Mouse (Mus musculus): ENCODE results near the gene Krtdap. TPM values are rescaled to one million over a fixed set of nuclear protein-coding genes. Genes with fewer than 3 reads are reported as not detected.

The Krtdap gene
- polyA plus RNA-seq, 1 experiment from 2014 or later = not detected

Other genes with a start within 250 kb of the Krtdap start
- 9.5 and 10.9 TPM in 2 replicates for gene Hspb6, start 235.7 kb upstream of the Krtdap start, polyA plus RNA-seq (2016; fragmentation: Nextera tagmentation; extraction: Ambion mirVana)
- gene Proser3, start 235.6 kb upstream of the Krtdap start, polyA plus RNA-seq (2016; fragmentation: Nextera tagmentation; extraction: Ambion mirVana) = 15.3 and 16.0 TPM in 2 replicates
- gene Lin37, start 228.1 kb upstream of the Krtdap start, polyA plus RNA-seq (2016; fragmentation: Nextera tagmentation; extraction: Ambion mirVana) = 45.4 and 51.5 TPM in 2 replicates
- gene U2af1l4, start 224.6 kb upstream of the Krtdap start, polyA plus RNA-seq (2016; fragmentation: Nextera tagmentation; extraction: Ambion mirVana) = 87.8 and 89.9 TPM in 2 replicates
- 16.3 and 18.5 TPM in 2 replicates for gene Gm49396, start 224.6 kb upstream of the Krtdap start, polyA plus RNA-seq (2016; fragmentation: Nextera tagmentation; extraction: Ambion mirVana)
- gene Psenen, start 224.3 kb upstream of the Krtdap start, polyA plus RNA-seq (2016; fragmentation: Nextera tagmentation; extraction: Ambion mirVana) = 136 TPM in 2 replicates
- gene Igflr1, start 222.5 kb upstream of the Krtdap start, polyA plus RNA-seq (2016; fragmentation: Nextera tagmentation; extraction: Ambion mirVana) = 3.2 and 4.1 TPM in 2 replicates
- 11.0 and 12.1 TPM in 2 replicates for gene Kmt2b, start 199.2 kb upstream of the Krtdap start, polyA plus RNA-seq (2016; fragmentation: Nextera tagmentation; extraction: Ambion mirVana)
- gene Zbtb32, start 189.0 kb upstream of the Krtdap start, polyA plus RNA-seq (2016; fragmentation: Nextera tagmentation; extraction: Ambion mirVana) = 0.25 and 0.38 TPM in 2 replicates
- gene Upk1a, start 175.0 kb upstream of the Krtdap start, polyA plus RNA-seq (2016; fragmentation: Nextera tagmentation; extraction: Ambion mirVana) = 1.4 and 2.0 TPM in 2 replicates
- gene Cox6b1, start 161.7 kb upstream of the Krtdap start, polyA plus RNA-seq (2016; fragmentation: Nextera tagmentation; extraction: Ambion mirVana) = 783 and 848 TPM in 2 replicates
- gene Etv2, start 152.0 kb upstream of the Krtdap start, polyA plus RNA-seq (2016; fragmentation: Nextera tagmentation; extraction: Ambion mirVana) = not detected in 2 replicates
- gene Rbm42, start 137.6 kb upstream of the Krtdap start, polyA plus RNA-seq (2016; fragmentation: Nextera tagmentation; extraction: Ambion mirVana) = 150 and 155 TPM in 2 replicates
- gene Haus5, start 122.9 kb upstream of the Krtdap start, polyA plus RNA-seq (2016; fragmentation: Nextera tagmentation; extraction: Ambion mirVana) = 64.3 and 70.0 TPM in 2 replicates
- not detected in 2 replicates for gene Pmis2, start 116.3 kb upstream of the Krtdap start, polyA plus RNA-seq (2016; fragmentation: Nextera tagmentation; extraction: Ambion mirVana)
- gene 2200002J24Rik, start 89.0 kb upstream of the Krtdap start, polyA plus RNA-seq (2016; fragmentation: Nextera tagmentation; extraction: Ambion mirVana) = not detected in 2 replicates
- 0.50 and 0.60 TPM in 2 replicates for gene Atp4a, start 75.7 kb upstream of the Krtdap start, polyA plus RNA-seq (2016; fragmentation: Nextera tagmentation; extraction: Ambion mirVana)
- gene Tmem147, start 58.4 kb upstream of the Krtdap start, polyA plus RNA-seq (2016; fragmentation: Nextera tagmentation; extraction: Ambion mirVana) = 158 and 162 TPM in 2 replicates
- gene Gapdhs, start 44.2 kb upstream of the Krtdap start, polyA plus RNA-seq (2016; fragmentation: Nextera tagmentation; extraction: Ambion mirVana) = 0.51 and 0.71 TPM in 2 replicates
- 1.7 and 2.3 TPM in 2 replicates for gene Sbsn, start 36.4 kb upstream of the Krtdap start, polyA plus RNA-seq (2016; fragmentation: Nextera tagmentation; extraction: Ambion mirVana)
- gene Dmkn, start 24.1 kb upstream of the Krtdap start, polyA plus RNA-seq (2016; fragmentation: Nextera tagmentation; extraction: Ambion mirVana) = not detected in 2 replicates
- not detected in 2 replicates for gene Ffar2, start 35.9 kb downstream of the Krtdap start, polyA plus RNA-seq (2016; fragmentation: Nextera tagmentation; extraction: Ambion mirVana)
- not detected in 2 replicates for gene Ffar3, start 68.3 kb downstream of the Krtdap start, polyA plus RNA-seq (2016; fragmentation: Nextera tagmentation; extraction: Ambion mirVana)
- gene Ffar1, start 73.7 kb downstream of the Krtdap start, polyA plus RNA-seq (2016; fragmentation: Nextera tagmentation; extraction: Ambion mirVana) = not detected in 2 replicates
- 0.05 and 0.26 TPM in 2 replicates for gene Cd22, start 92.4 kb downstream of the Krtdap start, polyA plus RNA-seq (2016; fragmentation: Nextera tagmentation; extraction: Ambion mirVana)
- 0.29 TPM in 1 of 2 replicates, not detected in the other for gene Mag, start 127.0 kb downstream of the Krtdap start, polyA plus RNA-seq (2016; fragmentation: Nextera tagmentation; extraction: Ambion mirVana)
- gene Hamp2, start 136.8 kb downstream of the Krtdap start, polyA plus RNA-seq (2016; fragmentation: Nextera tagmentation; extraction: Ambion mirVana) = not detected in 2 replicates
- gene Hamp, start 156.1 kb downstream of the Krtdap start, polyA plus RNA-seq (2016; fragmentation: Nextera tagmentation; extraction: Ambion mirVana) = not detected in 2 replicates
- 31.9 and 37.6 TPM in 2 replicates for gene Usf2, start 168.9 kb downstream of the Krtdap start, polyA plus RNA-seq (2016; fragmentation: Nextera tagmentation; extraction: Ambion mirVana)
- 32.6 and 33.2 TPM in 2 replicates for gene Lsr, start 185.6 kb downstream of the Krtdap start, polyA plus RNA-seq (2016; fragmentation: Nextera tagmentation; extraction: Ambion mirVana)
- gene Fam187b, start 185.9 kb downstream of the Krtdap start, polyA plus RNA-seq (2016; fragmentation: Nextera tagmentation; extraction: Ambion mirVana) = 1.00 and 1.1 TPM in 2 replicates